Mouse (Mus musculus): Measurements from ENCODE around the gene Asah2.
"Not testable (repeated sequence)": the region's sequence is repeated elsewhere in the genome, so short reads cannot be mapped to it uniquely, and the experiment has no call there.

Asah2 gene

DNA sequence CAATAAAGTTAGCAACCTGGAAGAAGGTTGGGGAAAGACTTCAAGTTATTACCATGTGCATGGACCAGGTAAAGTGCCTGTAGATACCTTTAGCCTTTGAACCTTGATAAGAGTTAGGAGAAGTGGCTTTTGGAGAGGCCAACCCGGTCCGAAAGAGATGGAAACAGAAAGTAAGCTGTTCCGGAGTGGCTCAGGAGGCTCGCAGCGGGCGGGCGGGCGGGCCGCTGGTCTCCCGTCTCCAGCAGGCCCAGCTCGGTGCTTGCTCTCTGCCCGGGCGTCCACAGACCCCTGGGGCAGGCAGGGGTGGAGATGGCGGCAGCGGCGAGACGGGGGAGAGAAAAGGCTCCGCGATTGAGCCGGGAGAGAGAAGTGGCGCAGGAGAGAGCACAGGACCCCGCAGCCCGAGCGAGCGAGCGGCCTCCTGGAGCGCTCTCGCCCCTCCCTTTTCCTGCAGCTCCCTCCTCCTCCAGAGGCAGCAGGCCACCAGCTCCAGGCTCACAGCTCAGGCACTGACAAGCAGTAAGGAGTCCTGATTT, at the start of gene Asah2:
Gene Asah2 (minus strand): TSS at position 441 of the 536 bp plus-strand sequence.
- DNase-seq (ENCODE audit: low spot score), result peak; percentile 77

- DNase-seq (ENCODE audit: low spot score), result no peak
Observed at GRCm38 (mm10) chr19:32157045-32157444, 49.0 kb upstream of the Asah2 start.

DNA sequence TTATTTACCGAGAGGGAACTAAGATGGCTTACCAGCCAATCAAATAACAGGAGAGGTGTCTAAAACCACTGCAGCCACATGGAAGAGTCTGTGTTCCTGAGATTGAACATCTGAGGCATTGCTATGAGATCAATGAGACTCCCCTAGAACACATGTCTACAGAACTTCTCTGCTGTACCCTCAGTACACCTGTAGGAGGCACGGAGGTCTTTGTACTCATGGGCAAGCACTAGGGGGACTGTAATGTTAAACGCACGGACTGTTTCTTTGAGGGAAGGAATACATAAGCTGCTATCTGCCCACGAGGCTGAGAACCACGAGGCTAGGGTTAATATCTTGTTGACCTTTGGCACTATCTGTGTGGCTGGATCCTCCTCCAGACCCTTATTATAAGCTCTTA, 44.5 kb upstream of the Asah2 start:
- DNase-seq (ENCODE audit: low spot score), result no peak

DNA sequence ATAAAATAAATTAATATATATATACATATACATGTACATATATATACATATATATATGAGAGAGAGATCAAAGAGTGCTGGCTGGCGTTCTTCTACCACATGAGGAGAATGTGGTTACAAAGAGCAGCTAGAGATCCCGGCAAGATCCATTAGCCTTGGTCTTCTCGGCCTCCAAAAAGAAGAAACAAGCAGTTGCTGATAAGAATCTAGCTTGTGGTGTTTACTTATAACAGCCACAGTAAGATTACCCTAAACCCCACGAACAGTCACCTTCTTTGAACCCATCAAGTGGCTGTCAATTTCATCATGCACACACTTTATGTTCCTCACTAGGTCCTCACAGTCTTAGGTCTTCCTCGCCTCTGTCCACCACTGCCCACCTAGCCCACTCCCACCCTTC, 40.7 kb upstream of the Asah2 start:
- DNase-seq (ENCODE audit: low spot score), result no peak

DNA sequence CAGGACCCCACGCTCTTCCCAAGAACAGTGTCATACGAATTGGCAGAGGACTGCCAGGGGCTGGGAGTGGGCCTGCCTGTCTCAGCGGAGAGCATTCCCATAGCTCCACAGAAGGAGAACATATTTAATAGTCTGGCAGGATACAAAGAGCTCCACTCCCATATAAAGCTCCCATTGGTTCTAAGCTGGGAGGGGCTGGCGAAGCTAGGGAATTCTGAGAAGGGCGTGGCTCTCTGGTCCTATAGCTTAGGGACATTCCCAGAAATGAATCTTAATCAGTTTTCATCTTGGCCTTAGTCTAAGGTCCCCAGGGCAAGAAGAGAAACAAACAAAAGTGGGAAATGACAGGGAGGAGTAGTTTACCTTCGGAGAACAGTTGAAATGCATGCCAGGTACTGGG, 34.4 kb upstream of the Asah2 start:
- no peak for DNase-seq (ENCODE audit: low spot score)

DNA sequence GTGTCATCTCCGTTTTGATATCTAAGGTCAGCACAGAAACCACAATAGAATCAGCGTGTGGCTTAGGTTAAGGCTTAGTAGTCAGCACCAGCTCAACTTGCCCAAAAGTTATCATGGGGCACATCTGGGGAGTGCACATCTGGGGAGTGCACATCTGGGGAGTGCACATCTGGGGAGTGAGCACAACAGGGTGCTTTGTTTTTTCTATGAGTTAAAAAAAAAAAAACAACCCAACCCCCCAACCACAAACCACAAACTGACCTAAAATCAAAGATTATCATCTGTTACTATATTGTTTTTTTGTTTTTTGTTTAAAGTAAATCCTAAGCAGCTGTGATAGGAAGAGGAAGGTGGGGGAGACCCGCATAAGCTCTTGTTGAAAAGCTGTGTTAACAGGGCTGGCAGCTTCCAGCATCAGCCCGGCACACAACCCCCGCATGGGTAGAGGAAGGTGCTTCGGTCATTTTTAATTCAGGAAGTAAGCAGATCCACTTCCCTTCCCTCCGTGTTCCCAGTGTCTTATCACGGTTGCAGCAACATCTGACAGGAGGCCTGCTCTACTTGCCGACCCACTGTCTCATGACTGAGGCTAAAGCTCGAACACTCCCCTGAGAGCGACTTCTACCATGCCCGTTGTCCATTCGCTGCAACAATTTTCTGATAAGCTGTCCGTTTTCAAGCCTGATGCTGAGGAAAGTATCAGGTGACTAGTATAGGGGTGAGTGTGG, 30.5 kb upstream of the Asah2 start:
- no peak for DNase-seq (ENCODE audit: low spot score)

DNA sequence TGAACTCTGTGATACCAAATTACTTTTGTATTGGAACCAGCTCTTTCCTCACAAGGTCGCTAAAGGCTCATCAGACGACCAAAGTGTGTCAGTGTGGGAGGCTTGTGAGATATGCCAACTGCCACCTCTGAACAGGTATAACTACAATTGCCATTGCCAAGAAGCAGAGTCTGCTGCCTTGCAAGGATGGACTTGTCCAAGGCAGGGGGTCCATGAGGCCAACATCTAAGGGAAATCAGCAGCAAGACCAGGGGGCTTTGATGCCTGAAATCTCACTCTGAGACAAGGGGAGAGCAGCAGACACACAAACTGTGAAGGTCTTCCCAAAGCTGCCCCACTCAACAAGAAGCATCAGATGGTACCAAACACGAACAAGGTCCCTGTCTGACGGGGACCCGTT, 29.9 kb upstream of the Asah2 start:
- no peak for DNase-seq (ENCODE audit: low spot score)

DNA sequence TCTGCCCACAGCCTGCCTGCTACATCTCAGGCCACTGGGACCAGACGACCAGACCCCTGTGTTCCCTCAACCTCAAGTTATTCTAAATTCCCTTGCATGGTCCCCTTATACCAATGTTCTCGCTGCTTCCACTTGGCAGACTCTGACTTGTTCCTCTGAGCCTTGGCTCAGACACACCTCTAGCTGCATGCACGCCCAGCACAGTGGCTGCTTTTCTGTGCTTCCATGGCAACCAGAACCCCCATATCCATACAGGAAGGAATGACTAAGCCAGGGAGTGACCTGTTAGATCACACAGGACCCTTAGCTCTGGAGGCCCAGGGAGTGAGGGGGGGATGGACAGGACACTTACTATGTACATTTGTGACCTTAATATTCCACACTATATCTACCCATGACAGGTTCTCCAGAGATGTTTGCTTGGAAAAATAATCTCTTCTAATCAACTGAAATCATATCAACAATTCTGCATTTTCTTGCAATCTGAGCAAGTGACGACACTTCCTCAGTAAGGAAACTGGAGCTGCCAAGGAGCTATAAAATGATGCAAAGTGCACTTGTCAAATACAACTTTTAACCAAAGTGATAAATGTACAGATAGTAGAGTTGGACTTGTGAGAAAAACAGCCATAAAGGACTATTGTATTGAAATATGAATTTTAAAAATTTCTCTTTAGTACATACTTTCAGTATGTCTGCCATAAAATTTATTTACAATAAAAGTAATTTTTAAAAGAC, 29.0 kb upstream of the Asah2 start:
- no peak for DNase-seq (ENCODE audit: low spot score)

DNA sequence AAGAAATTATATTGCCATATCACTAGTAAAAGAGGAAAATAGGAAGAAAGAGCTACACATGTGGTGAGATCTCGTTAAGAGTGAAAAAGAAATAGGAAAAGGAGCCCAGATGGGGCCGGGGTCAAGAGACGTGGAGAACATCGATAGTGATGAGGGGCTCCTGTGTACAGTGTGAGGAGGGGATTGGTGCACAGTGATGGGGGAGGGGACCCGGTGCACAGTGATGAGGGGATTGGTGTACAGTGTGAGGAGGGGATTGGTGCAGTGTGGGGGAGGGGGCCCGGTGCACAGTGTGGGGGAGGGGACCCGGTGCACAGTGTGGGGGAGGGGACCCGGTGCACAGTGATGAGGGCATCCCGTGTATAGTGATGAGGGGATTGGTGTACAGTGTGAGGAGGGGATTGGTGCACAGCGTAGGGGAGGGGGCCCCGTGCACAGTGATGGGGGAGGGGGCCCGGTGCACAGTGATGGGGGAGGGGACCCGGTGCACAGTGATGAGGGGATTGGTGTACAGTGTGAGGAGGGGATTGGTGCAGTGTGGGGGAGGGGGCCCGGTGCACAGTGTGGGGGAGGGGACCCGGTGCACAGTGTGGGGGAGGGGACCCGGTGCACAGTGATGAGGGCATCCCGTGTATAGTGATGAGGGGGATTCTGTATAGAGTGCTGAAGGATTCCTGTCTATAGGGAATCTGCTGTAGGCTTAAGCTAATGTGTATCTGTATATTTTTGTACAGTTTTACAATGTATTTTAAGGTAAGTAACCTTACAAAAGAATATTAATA, 23.9 kb upstream of the Asah2 start:
- not testable (repeated sequence) for DNase-seq (ENCODE audit: low spot score)

DNA sequence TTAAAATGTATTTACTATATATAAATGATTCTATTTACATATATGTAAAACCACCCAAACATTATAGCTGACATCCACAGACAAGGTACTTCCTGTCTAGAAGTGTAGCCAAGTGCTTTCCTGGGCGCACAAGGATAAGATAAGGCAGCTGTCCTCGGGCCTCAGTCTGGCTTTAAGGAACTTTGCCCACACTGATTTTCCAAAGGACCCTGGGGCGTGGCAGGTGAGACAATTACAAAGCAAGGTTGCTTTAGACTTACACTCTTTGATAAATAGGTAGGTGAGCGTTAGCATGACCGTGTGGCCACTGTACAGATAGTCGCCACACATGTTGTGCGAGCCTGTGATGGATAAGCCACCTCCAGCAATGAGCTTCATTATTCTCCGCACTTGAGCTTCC, 21.3 kb upstream of the Asah2 start:
- DNase-seq (ENCODE audit: low spot score), result no peak

- no peak for DNase-seq (ENCODE audit: low spot score)
Observed at GRCm38 (mm10) chr19:32127180-32127850, 19.3 kb upstream of the Asah2 start.

GRCm38 (mm10) chr19:32124155-32124554, 16.1 kb upstream of the Asah2 start:
- DNase-seq (ENCODE audit: low spot score), result no peak

- no peak for DNase-seq (ENCODE audit: low spot score)
Observed at GRCm38 (mm10) chr19:32123196-32123595, 15.2 kb upstream of the Asah2 start.

DNA sequence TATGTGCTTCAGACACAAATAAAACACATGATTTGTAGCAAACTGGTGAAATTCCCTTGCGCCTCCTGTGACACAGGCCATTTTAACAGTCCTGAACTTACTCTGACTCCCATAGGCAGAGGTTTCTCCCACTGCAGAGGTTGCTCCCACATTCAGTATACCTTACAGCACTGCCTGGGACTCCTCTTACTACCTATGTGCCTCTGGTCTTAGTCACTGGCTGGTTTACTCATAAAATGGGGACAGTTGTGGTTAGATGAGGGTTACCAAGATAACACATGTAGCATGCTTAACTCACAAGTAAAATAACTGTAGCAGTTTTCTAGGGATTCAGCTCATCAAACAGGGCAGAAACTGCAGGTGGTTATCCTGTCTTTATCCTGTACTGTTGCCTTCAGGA, 12.8 kb upstream of the Asah2 start:
- DNase-seq (ENCODE audit: low spot score), result no peak

GRCm38 (mm10) chr19:32119666-32120065, 11.7 kb upstream of the Asah2 start:
- no peak for DNase-seq (ENCODE audit: low spot score)

GRCm38 (mm10) chr19:32118496-32118895, 10.5 kb upstream of the Asah2 start:
- DNase-seq (ENCODE audit: low spot score), result peak; percentile 68

DNA sequence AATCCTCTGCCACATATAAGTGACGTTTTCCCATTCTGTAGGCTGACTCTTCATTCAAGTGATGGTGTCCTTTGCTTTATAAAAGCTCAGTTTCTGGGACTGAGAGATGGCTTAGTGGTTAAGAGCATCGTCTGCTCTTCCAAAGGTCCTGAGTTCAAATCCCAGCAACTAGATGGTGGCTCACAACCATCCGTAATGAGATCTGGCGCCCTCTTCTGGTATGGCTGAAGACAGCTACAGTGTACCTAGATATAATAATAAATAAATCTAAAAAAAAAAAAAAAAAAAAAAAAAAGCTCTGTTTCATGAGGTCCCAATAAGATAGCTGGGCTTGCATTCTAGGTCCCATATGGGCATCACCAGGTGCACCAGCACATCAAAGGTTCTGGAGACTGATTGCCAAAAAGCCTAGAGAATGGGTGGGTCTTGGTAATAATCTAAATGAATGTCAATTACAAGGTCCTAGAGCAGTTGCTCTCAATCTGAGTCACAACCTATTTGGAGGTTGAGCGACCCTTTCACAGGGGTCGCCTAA, 9.5 kb upstream of the Asah2 start:
- DNase-seq (ENCODE audit: low spot score), result no peak

DNA sequence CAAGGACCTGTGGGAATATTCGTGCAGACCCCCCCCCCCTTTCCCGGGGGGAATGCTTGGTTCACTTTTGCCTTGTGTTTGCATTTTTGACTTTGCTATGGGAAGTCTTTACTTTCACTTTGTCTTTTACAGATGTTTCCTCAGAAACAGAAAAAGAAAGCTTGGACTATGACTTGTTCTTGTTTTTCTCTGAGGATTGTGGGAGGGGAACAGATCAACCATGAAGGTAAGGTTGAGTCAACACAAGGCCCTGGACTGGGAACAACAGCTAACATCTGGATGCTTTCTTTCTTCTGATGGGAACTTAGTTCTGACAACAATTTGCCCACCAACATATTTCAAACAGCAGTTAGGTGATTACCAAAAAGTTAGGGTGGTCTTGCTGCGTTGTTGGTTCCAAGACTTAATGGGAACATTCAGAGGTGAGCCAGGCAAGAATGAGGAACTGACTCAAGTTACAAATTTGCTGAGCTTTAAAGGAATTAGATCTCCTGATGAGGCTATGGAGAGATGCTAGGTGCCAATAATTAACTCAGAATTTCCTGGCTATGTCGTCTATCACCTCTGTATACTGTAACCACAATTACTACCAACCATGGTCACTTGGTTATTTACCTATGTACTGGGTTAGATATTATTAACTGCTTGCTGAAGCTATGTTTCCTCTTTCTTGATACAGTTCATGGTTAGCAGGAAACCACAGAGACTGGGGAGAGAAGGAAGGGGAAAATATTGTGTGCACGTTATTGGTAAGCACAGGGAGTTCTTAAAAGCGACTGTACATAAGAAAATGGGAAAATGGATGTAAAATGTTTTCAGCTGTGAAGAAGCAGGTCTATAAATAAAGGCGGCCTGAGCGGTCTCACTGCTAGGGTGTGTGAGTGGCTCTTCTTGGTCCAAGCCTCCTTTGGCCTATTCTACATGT, 4.1 kb upstream of the Asah2 start:
- no peak for DNase-seq (ENCODE audit: low spot score)

DNA sequence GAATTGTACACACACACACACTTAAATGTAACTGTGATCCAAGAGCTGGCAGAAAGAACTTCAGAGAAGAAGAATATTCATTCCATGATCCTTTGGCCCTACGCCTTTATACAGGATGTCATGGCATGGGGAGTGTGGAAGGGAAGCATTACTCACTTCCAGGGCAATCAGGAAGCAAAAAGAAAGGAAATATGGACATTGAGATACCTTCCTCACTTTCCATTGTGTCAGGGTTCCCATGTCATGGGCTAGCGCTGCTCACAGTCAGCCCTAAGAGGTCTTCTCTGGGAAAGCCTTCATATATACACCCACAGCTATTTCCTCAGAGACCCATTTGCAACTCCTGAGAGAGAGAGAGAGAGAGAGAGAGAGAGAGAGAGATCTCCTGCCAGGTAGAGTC, 1.3 kb downstream of the Asah2 start:
- no peak for DNase-seq (ENCODE audit: low spot score)

DNA sequence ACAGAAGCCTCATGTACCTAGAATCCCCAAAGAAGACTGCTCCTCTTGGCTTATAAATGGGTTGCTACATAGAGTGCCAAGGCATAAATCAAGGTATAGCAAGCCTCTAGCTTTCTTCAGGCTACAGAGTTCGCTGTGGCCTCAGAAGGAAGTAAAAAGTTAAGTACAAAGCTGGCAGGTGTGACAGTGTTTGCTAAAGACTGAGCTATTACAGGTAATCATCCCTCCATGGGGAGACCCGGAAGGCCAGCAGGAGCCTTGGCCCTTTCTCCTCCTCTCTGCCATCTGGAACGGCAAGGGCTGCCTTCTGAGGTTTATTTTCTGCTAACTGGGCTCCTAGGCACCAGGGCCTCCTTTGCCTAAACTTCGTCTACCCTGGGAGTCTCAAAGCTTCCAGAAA, 3.8 kb downstream of the Asah2 start:
- DNase-seq (ENCODE audit: low spot score), result no peak

DNA sequence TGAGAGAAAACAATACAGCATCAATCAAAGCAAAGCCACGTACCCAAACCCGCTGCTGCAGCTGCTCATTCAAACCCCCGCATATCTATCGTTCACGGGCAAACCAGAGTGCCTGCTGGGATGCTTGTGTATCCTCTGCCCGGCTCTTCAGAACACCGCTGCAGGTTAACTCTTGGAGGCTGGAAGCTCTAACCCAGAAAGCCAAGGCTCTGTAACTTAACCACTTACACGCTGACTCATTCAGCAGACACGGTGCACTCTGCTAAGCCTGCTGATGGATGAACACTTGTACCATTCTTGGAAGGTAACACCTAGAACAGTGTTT, 5.1 kb downstream of the Asah2 start:
- no peak for DNase-seq (ENCODE audit: low spot score)
